Mouse (Mus musculus) spleen, adult 12 weeks (tissue): ENCODE measurements at regions not wholly inside any gene's neighbourhood (a gene's known extent, or its start where the extent isn't known, plus 50 kb on each side); places are given as distances from the start of the nearest gene placed in this dataset.

ENCODE experiments used
- DNase-seq: peaks from one replicate; pipeline ENCODE4 v3.0.0; 2022; ENCODE audit warnings: low spot score

DNA sequence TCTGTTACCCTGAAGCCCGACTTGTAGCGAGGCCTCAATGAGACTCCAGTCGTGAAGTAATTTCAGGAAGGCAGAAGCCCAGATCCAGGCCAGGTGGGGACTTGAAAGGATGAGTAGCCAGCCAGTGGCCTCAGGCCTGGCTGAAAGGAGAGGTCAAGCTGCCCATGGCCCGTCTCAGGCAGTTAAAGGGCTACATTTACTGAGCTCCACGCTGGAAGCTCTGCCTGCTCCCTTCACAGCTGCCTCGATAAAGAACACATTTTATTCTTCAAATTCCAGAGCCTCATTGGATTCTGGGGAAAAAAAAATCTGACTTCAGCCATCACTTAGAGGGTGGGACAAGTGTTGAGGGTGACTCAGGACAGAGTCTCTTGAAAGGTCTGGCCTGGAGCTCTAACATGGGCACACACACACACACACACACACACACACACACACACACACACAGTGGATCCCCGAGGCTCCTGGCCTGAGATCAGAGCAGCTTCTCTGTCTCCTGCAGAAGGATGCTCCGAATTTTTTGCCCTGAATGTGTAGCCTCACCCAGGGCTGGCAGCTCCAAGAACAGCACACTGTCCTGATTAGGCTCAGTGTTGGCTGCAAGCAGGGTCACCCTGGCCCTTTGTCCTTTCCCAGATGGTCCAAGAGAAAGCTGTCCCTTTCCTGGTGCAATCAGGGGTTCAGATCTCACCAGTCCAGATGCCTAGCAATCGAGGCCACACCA lies 53.0 kb downstream of the Gadd45g start:
- DNase-seq = no peak

DNA sequence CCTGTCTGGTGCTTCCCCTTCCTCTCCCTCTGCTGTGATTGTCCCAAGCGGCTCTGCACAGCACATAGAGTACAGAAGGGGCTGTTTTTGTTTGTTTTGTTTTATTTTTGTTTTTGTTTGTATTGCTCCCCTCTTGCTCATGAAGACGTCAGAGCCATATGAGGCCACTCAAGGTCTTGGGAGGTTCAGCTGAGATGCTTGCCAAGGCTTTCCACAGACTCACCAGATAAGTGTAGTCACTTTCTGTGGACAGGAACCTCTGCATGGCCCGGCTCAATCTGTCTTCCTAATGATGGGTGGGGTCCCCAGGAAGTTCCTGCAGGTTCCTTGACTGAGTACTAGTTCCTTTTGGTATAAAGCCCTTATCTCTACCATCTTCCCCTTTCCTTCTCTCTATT lies 53.6 kb downstream of the Gadd45g start:
- DNase-seq = no peak

DNA sequence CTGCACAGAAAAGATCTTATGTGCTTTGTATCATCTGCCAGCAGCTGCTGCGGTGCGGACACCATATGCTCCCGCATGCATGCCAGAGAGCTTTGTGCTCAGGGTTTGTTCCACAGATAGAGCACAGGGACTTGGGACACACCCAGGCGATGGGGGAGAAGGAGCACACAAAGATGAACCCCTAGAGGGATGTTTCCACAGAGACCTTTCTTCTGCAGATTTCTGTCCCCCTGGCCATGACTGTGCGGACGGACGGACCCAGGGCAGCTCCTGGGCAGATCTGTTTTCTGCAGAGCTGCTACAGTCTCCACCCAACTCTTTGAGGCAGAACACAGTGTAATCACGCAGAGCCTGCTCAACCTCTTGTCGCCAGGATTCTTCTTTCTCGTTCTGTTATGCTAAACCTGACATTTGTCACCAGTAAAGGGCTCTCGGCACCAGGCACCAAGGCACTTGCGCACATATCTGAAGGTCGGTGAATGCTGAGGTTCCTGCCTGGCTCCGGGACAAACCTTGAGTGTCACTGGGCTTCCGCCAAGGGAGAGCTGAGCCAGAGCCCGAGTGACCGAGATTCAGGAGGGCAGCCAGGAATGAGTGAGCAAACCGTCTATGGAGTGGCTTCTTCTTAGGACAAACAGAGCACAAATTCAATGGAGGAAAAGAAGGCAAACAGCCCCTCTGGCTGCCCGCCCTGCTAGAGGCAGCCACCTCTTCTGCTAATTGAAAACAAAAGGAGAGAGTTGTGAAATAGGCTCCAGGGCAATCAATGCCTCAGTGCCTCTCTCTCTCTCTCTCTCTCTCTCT lies 56.2 kb downstream of the Gadd45g start:
- DNase-seq = no peak

DNA sequence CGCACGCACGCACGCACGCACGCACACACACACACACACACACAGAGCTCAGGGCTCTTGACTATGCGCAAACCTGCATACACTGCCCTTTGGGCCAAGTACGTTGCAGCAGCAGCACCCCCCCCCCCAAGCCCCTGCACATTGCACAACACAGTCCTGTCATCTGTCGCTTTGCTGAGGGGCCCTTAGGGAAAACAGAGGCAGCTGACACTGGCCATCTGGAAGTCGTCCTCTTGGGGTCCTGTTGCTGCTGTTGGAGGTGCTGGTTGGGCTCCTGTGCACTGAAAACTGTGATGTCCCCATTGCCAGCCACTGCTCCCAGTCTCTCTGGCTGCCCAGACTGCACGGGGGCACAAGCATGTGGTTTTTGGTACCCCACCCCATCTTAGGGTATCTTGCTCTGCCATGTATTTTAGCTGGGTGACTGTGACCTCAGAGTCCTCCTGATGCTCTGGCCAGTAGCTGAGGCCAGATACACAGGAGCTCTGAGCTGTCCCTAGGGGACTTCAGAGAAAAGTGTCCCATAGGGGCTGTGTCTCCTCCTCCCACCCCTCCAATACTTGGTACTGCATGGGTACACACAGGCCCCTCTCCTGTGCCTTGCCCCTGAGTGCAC lies 57.0 kb downstream of the Gadd45g start:
- no peak for DNase-seq

DNA sequence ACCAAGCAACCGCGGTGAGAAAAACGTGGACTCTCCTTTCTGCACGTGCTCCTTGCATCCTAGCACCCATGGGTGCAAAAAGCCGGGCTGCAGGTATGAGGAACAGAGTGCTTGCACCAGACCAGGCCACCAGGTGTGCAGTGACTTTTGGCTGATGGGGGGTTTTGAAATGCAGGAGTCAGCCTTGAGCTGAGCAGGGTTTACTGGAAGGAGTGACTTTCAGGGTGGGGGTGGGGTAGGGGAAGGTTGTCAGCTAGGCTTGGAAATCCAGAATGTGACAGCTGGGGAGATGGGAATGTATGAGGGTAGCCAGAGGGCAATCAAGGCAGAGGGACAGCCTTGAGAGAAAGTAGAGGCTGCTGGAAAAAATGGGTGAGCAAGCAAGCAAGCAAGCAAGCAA lies 58.8 kb downstream of the Gadd45g start:
- DNase-seq = no peak

DNA sequence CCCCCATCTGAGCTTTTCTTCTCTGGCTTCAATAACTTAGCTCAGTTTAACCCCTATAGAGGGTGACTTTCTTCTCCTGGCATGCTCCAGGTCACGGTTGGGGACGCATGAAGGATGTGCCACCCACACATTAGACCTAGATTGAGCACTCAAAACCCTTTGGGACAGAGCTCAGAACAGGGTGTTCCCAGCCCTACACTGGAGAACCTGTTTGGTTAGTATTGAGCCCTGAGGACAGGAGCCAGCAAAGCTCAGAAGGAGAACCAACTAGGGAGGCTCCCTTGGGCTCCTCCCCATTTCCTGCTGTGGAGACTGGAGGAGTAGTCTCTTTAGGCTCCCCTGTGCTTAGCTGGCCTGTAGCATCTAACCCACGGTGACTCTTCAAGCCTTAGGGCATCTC lies 59.6 kb downstream of the Gadd45g start:
- DNase-seq = no peak

DNA sequence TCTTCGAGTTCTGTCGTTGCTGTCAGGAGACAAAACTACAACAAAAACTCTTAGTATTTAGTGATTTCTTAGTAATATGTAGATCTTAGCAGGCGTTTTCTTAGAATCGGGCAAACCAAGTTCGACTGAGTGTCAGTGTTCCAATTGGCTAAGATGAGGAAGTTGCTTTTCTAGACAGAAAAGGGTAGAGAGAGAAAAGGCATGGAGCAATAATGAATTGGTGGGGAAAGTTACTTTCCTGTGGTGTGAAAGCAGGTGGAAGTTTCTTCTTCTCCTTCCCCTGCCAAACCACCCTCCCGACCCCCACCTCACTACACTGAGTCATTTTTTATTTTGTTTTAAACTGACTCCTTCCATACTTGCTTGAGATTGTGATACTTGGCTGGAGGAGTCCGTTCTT lies 62.0 kb downstream of the Gadd45g start:
- DNase-seq = no peak

DNA sequence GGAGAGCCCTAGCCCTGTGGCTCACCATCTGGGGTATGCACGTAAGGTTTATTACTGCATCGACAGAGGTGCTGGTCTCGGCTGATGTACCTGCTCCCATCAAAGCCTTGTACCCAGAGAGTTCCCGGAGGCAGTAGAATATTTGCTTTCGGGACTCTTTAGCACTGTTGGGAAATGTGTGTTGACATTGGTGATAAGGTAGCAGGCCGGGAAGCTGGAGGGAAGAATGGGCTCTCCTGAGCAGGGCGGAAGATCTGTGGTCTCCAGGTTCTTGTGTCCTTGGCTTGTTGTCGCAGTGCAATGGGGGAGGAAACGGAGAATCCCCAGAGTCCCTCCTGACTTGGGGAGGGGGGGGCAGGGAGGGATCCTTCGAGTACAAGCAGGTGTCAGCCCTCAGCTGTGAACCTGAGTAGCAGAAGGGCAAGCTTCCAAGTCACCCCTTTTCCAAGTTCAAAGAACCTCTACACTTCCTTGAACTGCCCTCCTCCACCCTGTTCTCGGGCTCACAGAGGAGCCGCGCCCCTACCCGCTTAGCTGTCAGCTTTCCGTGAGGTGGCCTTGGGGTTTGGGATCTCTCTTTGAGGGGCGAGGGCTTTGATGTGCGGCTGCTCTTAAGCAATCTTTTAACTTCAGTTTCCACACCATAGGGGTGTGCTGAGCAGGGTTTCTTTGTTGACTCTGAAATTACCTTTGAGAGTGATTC lies 65.0 kb downstream of the Gadd45g start:
- no peak for DNase-seq

DNA sequence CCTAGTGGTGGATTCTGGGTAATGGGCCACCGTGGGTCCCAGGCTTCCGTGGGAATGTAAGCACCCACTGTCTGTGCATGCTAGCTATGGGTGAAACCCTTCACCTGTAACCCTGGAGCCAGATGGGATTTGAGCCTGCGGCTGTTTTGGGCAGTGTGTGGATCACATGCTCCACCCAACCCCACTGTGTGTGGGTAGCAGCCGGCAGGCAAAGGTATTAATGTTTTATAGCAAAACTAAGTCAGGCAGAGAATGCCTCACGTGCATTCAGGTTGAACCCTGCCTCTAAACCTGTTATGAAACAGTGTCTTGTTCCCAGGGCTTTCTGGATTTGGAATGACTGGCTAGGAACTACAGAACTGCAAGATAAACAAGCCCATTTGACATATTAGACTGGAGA lies 66.0 kb downstream of the Gadd45g start:
- DNase-seq = no peak

DNA sequence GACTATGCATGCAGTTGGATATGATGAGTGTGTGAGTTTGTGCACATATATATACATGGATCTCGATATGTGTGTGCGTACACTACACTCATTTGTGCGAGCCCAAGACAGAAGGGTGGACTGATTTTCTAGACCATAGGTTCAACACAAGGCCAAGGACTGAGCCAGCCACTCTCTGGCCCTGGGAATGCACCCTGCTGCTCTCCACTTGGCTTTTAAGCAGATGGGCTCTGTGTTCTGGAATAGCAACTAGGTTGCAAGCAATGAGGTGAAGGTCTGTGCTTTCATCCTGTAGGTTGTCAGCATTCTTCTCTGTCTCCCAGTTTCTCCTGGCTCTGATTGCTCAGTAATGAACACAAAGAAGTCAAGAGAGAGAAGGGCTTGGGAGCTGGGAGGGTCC lies 66.5 kb downstream of the Gadd45g start:
- no peak for DNase-seq

DNA sequence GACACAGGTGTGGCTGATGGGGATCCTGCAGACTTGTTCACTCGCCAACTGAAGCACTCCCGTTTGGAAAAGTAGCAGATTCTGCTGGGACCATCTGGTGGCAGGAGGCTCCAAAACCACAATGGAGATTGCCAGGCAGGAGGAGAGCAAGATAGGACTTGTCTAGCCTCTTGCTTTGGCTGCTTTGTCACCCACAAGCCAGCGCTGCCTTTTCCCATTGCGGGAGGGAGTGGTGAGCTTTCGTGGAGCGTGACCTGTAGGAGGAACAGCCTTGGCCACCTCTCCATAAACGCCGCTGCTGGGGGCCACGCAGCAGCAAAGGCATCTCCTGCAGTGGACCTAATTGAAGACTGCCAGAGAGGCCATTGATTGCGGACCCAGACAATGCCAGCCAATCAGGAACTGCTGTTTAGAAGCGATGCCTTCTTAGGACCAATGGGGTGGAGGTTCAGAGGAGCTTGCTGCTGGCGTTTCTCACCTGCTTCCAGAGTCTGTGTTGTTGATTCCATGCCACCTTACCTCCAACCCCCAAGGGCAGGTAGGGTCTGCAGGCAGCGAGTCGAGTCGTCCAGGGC lies 70.3 kb downstream of the Gadd45g start:
- DNase-seq = no peak

DNA sequence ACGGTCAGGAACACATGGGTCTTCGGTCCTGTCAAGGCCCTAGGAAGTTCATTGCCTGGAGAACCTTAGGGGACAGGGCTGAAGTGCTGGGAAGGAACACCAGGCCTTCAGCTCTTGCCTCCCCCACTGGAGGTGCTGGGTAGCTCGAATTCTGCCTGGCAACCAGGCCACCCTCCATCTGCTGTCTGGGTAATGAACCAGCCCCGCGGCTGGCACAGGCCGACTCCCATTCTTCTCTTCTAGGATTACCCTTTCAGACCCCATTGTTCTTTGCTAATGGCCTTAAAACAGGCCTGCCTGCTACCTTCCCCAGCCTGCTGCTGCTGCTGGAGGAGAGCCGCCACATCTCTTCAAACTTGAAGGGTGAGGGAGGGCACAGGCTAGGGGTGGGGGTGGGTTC lies 71.2 kb downstream of the Gadd45g start:
- no peak for DNase-seq

DNA sequence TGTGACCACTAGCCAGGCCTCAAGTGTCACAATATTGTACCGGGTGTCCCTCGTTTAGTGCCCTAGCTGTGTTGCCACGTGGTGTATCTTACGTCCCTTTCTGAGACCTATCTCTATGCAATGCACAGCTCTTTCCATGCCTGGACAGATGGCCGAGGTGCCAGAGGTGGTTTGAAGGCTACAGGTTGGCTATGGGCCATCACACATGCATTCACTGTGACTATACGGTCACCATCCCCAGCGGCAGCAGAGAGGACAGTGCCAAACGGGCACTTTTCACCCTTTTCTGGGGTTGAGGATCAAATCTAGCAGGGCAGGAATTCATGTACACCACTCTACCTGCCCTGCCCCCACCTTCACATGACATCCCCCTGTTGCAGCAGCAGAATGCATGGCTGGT lies 71.6 kb downstream of the Gadd45g start:
- DNase-seq = no peak

DNA sequence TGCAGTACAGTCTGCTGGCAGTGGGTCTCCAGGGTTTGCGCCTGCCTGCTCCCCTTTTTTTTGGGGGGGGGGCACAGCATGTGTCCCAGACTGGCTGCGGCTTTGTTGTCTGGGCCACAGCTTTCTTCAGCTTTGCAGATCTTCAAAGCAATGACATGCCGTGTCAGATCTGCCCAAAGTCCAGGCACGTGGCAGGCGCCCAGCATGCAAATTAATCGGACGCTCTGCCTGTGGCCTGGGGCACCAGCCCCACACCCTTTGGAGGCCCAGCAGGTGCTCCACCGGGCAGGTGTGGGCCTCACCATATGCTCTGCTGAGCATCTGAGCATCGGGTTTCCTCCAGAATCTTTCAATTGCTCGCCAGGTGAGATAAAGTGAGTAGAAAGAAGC lies 72.3 kb downstream of the Gadd45g start:
- DNase-seq = no peak

DNA sequence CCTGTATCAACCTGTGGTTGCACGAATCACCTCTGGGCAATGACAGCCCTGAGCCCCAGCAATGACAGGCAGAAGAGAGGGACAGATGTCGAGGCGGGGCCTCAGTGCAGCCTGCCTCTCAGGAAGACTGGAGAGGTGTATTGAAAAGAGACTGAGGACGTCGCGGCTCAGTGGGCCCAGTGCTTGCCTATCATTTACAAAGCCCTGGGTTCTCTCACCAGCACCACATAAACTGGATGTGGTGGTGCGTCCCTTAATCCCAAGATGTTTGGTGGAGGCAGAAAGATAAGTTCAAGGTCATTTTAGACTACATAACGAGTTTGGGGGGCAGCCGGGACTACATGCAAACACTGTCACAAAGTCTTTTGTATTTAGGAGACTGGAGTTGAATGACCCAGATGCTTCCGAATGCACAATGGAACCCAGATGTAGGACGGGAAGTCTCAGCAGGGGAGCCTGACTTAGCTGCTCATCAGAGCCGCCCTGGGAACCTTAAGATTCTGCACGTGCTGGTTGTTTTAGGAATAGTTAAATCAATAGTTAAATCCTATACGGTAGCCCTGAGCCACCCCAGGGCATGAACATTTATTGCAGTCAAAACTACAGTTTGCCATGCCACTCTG lies 72.8 kb downstream of the Gadd45g start:
- DNase-seq = no peak

DNA sequence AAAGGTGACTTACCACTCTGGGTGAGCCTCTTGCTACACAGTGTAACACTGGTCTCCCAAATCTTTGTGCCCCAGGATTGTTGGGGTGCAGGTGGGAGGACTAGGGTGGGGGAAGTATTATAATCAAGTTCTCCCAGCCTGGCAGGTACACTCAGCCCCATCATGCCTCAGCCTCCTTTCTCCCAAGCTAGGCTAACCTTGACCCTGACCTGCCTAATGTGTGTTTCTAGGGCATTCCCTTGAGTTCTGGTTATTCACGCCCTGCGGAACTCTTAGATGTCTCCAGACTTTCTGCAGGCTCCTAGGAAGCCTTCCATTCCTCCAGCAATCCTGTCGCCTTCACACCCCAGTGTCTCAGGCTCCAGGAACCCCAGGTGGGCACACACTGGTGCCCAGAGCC lies 73.5 kb downstream of the Gadd45g start:
- no peak for DNase-seq

DNA sequence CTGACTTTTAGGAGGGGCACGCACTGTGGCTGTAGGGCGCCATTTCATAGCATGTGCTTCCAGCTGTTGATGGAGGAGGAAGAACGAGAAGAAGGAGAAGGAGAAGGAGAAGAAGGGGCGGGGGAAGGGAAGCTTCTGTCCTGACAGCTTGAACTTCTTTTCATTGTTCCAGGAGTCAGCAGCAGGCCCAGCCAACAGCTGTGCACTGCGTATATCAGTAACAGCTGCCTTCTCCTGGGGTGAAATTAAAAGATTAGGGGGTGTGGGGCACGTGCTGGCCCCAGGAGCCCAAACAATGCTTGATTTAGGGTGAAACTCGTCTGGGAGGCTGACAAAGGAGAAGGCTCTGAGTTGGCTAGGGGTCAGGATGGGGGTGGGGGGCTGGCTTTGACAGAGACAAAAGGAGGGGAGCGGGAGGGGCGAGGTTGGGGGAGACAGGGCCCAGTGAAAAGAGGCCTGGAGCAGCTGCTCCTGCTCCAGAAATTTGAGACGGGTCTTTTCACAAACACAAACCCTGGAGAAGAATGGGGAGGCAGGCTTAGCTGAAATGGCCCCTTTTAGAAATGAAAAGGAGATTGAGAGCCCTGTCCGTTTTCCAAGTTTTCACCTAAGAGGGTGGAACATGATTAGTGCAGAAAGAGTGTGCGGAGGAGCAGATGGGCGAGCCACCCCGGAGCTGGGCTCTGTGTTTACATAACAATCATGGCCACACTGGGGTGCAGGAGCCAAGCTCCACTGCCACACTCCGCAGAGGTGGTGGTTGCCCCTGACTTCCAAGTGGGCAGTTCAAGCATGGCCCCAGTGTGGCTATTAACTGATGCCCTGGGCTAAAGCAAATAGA lies 74.3 kb downstream of the Gadd45g start:
- DNase-seq = no peak

DNA sequence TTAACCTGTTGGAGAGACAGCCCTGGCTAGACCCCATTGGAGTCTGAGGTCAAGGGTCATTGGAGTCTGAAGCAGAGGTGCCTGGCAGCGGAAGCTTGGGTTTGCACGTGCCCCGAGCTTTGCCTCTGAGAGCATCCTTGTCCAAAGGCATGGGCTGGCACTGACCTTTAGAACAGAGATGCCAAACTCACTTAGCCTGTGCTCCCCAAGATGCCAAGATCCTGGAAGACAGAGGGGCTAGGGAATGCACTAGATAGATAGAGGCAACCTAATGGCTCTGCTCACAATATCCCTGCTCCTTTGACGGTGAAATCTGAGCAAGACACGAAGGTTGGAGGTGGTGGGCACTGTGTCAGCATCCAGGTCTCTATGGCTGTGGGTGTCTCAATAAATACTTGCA lies 75.1 kb downstream of the Gadd45g start:
- DNase-seq = no peak

DNA sequence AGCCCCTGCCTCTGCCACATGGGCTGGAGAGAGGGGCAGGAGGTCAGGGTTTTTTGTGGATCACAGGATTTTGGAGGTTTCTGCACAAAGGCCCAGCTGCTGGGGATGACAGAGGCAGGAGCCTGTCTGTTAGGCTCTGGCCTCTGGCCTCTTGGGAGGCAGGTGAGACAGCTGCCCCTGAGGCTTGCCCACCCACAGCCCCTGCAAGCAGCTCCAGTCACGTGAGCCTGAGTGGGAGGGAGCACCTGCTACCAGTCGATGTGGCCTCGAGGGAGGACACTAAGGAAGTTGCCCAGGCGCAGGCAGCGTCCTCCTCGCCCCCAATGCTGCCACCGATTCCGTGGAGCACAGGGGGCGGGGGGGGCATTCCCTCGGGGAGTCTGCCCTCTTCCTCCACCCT lies 80.3 kb downstream of the Gadd45g start:
- no peak for DNase-seq

DNA sequence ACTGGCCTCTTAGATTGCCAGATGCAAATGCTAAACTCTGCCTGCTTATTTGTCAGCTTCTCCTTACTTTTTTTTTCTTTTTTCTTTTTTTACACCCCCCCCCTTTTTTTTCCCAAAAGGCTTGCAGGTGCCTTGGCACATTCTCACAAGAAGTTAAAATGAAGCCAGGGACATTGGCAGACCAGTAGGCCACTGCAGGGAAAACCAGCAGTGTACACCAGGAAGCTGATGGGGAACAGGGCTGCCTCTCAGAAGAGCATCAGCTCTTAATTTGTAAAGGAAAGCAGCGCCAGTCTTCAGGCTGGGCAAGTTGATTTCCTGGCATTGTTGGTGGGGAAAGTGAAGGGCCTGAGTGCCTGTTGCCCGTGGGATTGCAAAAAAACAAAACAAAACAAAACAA lies 83.3 kb downstream of the Gadd45g start:
- DNase-seq = no peak

DNA sequence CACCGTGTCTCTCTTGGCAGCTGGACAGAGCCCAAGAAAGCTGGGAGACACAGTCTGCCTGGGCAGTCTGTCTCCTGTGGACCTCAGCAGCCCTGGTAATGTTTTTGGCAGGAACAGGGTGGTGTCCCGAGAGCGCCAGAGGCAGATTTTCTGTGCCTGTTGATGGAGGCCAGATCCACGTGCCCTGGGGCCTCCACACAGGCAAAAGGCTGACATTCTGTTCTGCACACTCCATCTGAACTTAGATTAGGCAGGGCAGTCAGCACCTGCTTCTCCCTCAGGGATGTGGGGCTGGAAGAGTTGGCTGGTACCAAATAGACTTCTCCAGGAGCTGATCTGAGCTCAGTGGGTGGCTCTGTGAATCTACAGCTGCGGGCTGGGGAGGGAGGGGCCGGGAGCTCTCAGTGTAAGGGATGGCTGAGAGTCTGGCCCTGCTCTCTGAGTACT lies 83.8 kb downstream of the Gadd45g start:
- DNase-seq = no peak
